Mouse (Mus musculus) MEL (cell line): ENCODE measurements around the gene Sod1. TPM values are rescaled to one million over a fixed set of nuclear protein-coding genes. Genes with fewer than 3 reads are reported as not detected.

Experiments used
- DNase-seq: peaks from one replicate; pipeline ENCODE4 v3.0.0; 2011; ENCODE audit warnings: low read depth, low spot score
- H3K27ac ChIP-seq: 2 replicates; pipeline ENCODE4 v1.5.1; 2012; ENCODE audit warnings: low read depth, mild to moderate bottlenecking, control low read depth, low read length, moderate library complexity; ENCODE audit not compliant: control insufficient read depth
- H3K27me3 ChIP-seq, 2 experiments: fragments of 150-350 bp in 1 of 2; sonication (generic) in 1 of 2; 2 replicates each; pipeline ENCODE4 v1.6.1; 2012; ENCODE audit warnings: low read length in 2 of 2, mild to moderate bottlenecking in 2 of 2, improper control_type of control experiment in 1 of 2, moderate library complexity in 1 of 2; ENCODE audit not compliant: insufficient read depth in 2 of 2, control insufficient read depth in 1 of 2
- H3K36me3 ChIP-seq, 2 experiments: 2 replicates each; pipeline ENCODE4 v1.6.1; 2012 to 2014; ENCODE audit warnings: low read length in 2 of 2, improper control_type of control experiment in 1 of 2, inconsistent platforms in 1 of 2, mild to moderate bottlenecking in 1 of 2; ENCODE audit not compliant: insufficient read depth in 2 of 2, control insufficient read depth in 1 of 2
- H3K4me1 ChIP-seq, 2 experiments: fragments of 150-350 bp in 1 of 2; sonication (generic) in 1 of 2; 2 replicates each; pipeline ENCODE4 v1.6.1; 2012; ENCODE audit warnings: low read length in 2 of 2, improper control_type of control experiment in 1 of 2, mild to moderate bottlenecking in 1 of 2; ENCODE audit not compliant: insufficient read depth in 2 of 2, control insufficient read depth in 1 of 2
- H3K4me3 ChIP-seq, 2 experiments: fragments of 150-350 bp in 1 of 2; sonication (generic) in 1 of 2; 2 replicates each; pipeline ENCODE4 v1.5.1; 2012; ENCODE audit warnings: low read depth in 2 of 2, low read length in 2 of 2, mild to moderate bottlenecking in 2 of 2, moderate library complexity in 2 of 2, control low read depth in 1 of 2, improper control_type of control experiment in 1 of 2; ENCODE audit not compliant: control insufficient read depth in 1 of 2, insufficient read depth in 1 of 2
- H3K79me2 ChIP-seq: 2 replicates; pipeline ENCODE4 v1.6.1; 2012; ENCODE audit warnings: mild to moderate bottlenecking, low read length, moderate library complexity; ENCODE audit not compliant: control insufficient read depth, poor library complexity, insufficient read depth
- H3K9ac ChIP-seq: 2 replicates; pipeline ENCODE4 v1.6.1; 2012; ENCODE audit warnings: low read depth, mild to moderate bottlenecking, control low read depth, low read length, moderate library complexity; ENCODE audit not compliant: control insufficient read depth, poor library complexity, severe bottlenecking
- H3K9me3 ChIP-seq: fragments of 150-350 bp; sonication (generic); replicated peaks from 2 replicates; pipeline ENCODE4 v1.6.1; 2012; ENCODE audit warnings: mild to moderate bottlenecking, low read length, improper control_type of control experiment, moderate library complexity; ENCODE audit not compliant: insufficient read depth
- BHLHE40 ChIP-seq: IDR thresholded peaks from 2 replicates; pipeline ENCODE4 v1.6.1; 2012; ENCODE audit warnings: low read depth, mild to moderate bottlenecking, inconsistent platforms, low read length, improper control_type of control experiment, borderline replicate concordance
- CHD1 ChIP-seq: IDR thresholded peaks from 2 replicates; pipeline ENCODE4 v1.6.1; 2012; ENCODE audit warnings: low read depth, mild to moderate bottlenecking, inconsistent platforms, low read length, improper control_type of control experiment
- CHD2 ChIP-seq: IDR thresholded peaks from 2 replicates; pipeline ENCODE4 v1.6.1; 2011; ENCODE audit warnings: low read length, improper control_type of control experiment
- CTCF ChIP-seq, 3 experiments: IDR thresholded peaks in 2 of 3; conservative IDR thresholded peaks in 1 of 3; 2 replicates each; pipeline ENCODE4 v1.5.1; 2011 to 2012; ENCODE audit warnings: low read length in 3 of 3, low read depth in 2 of 3, mild to moderate bottlenecking in 2 of 3, improper control_type of control experiment in 1 of 3, inconsistent platforms in 1 of 3, mixed read lengths in 1 of 3, moderate library complexity in 1 of 3; ENCODE audit not compliant: control insufficient read depth in 1 of 3, insufficient read depth in 1 of 3, poor library complexity in 1 of 3, severe bottlenecking in 1 of 3
- E2F4 ChIP-seq: IDR thresholded peaks from 2 replicates; pipeline ENCODE4 v1.6.1; 2011; ENCODE audit warnings: low read depth, low read length, improper control_type of control experiment, borderline replicate concordance
- GATA1 ChIP-seq: IDR thresholded peaks from 2 replicates; pipeline ENCODE4 v1.6.1; 2011; ENCODE audit warnings: low read depth, low read length, improper control_type of control experiment
- MAFK ChIP-seq: IDR thresholded peaks from 2 replicates; pipeline ENCODE4 v1.6.1; 2011; ENCODE audit warnings: low read depth, mild to moderate bottlenecking, low read length, improper control_type of control experiment, borderline replicate concordance
- MAZ ChIP-seq: IDR thresholded peaks from 2 replicates; pipeline ENCODE4 v1.6.1; 2012; ENCODE audit warnings: low read depth, mild to moderate bottlenecking, inconsistent platforms, low read length, improper control_type of control experiment
- MXI1 ChIP-seq: IDR thresholded peaks from 2 replicates; pipeline ENCODE4 v1.6.1; 2011; ENCODE audit warnings: mild to moderate bottlenecking, low read depth, low read length, improper control_type of control experiment
- NELFE ChIP-seq: IDR thresholded peaks from 2 replicates; pipeline ENCODE4 v1.6.1; 2011; ENCODE audit warnings: low read depth, low read length, improper control_type of control experiment
- POLR2A ChIP-seq, 2 experiments: IDR thresholded peaks; 2 replicates each; pipeline ENCODE4 v1.6.1; 2011 to 2012; ENCODE audit warnings: low read length in 2 of 2, mild to moderate bottlenecking in 2 of 2, control low read depth in 1 of 2, improper control_type of control experiment in 1 of 2, low read depth in 1 of 2, moderate library complexity in 1 of 2; ENCODE audit not compliant: control insufficient read depth in 1 of 2, insufficient read depth in 1 of 2, poor library complexity in 1 of 2
- POLR2AphosphoS2 ChIP-seq: IDR thresholded peaks from 2 replicates; pipeline ENCODE4 v1.6.1; 2011; ENCODE audit warnings: low read length, improper control_type of control experiment
- SIN3A ChIP-seq: IDR thresholded peaks from 2 replicates; pipeline ENCODE4 v1.6.1; 2012; ENCODE audit warnings: low read length, improper control_type of control experiment, inconsistent platforms
- SMC3 ChIP-seq: IDR thresholded peaks from 2 replicates; pipeline ENCODE4 v1.6.1; 2011; ENCODE audit warnings: low read depth, low read length, improper control_type of control experiment
- ZC3H11A ChIP-seq: IDR thresholded peaks from 2 replicates; pipeline ENCODE4 v1.6.1; 2012; ENCODE audit warnings: low read depth, mild to moderate bottlenecking, inconsistent platforms, low read length, improper control_type of control experiment
- ZMIZ1 ChIP-seq: IDR thresholded peaks from 2 replicates; pipeline ENCODE4 v1.6.1; 2012; ENCODE audit warnings: low read depth, mild to moderate bottlenecking, inconsistent platforms, low read length, improper control_type of control experiment, moderate library complexity
- polyA plus RNA-seq, 2 experiments: library from polyadenylated mRNA; stranded (reverse) in 1 of 2; unstranded in 1 of 2; fragments of >175 nt in 1 of 2; fragments of >200 nt in 1 of 2; gene quantifications; 2 replicates each; pipeline versions ENCODE4 v1.2.1 to v1.2.4; 2012; ENCODE audit warnings: low replicate concordance in 2 of 2, low read depth in 1 of 2; ENCODE audit not compliant: insufficient read length in 2 of 2, insufficient read depth in 1 of 2, missing spikeins in 1 of 2
- total RNA-seq: library from RNA; depleted of rRNA; stranded (reverse); fragments of 300-350 nt; gene quantifications from 2 replicates; pipeline ENCODE4 v1.2.3, GENCODE M21; 2012

Sod1 gene
- total and polyA plus RNA-seq, 3 experiments = 380 to 1,094 (median 474) TPM

DNA sequence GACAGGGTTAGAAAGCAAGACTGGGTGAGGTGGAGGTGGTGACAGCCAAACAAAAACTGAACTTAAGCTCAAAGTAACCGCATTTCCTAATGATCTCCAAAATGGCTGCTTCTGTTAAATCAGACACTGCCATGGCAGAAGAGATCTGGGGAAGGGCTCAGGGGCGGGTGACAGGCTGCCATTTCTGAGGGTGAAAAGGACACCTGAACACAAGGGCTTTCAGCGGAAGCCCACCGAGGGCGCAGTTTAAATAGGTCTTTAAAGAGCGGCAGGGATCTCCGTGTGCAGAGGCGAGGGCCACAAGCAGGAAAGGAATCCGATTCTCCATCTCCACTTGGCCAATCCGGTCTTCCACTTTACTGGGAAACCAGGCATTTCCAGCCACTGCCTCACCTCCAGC, 13.1 kb downstream of the Sod1 start:
- Histone ChIP-seq H3K9ac (no peak overlapping the region), H3K79me2 (no peaks in the 10 kb centered on the region), H3K27ac (no peak overlapping the region), H3K4me1 (no peaks in the 10 kb centered on the region), H3K4me3 (no peak overlapping the region), H3K36me3 (peaks cover 0 to 11% of the 10 kb centered on the region in 2 experiments; a peak in 2 of 4 replicates), H3K9me3 (no peaks in the 10 kb centered on the region), H3K27me3 (no peaks in the 10 kb centered on the region)
- DNase-seq = no peak
- TF ChIP-seq E2F4 = no peak
- no peak for TF ChIP-seq POLR2AphosphoS2
- TF ChIP-seq BHLHE40 = no peak
- no peak for TF ChIP-seq NELFE
- no peak for TF ChIP-seq ZMIZ1
- TF ChIP-seq POLR2A (IDR thresholded peaks at IDR 0.05; ENCODE audit: control insufficient read depth in 1 of 2, insufficient read depth in 1 of 2, low read depth in 1 of 2, low read length in 2 of 2, poor library complexity in 1 of 2) = no peak
- TF ChIP-seq MAFK = no peak
- TF ChIP-seq SIN3A = no peak
- TF ChIP-seq SMC3 = no peak
- no peak for TF ChIP-seq CHD1
- TF ChIP-seq CHD2 = no peak
- TF ChIP-seq MXI1 = no peak
- TF ChIP-seq GATA1 = no peak
- TF ChIP-seq ZC3H11A = no peak

DNA sequence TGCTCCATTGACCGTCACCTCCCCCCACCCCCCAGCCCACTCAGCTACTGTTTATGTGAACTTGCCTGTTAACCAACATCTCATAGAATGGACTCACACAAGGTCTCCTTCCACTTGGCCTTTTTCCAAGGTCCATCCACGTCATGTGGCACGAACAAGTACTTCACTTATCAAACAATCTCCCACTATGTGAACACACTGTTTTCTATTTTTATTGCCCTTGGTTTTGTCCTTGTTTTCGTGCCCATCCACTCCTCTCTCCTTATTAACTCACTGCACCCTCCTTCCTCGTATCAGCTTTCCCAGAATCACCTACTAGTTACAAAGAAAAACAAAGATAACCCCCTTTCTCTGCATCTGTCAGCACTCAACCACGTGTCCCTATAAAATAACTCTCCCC, 14.1 kb downstream of the Sod1 start:
- Histone ChIP-seq H3K9me3 (no peaks in the 10 kb centered on the region), H3K4me1 (no peaks in the 10 kb centered on the region), H3K27me3 (no peaks in the 10 kb centered on the region), H3K9ac (no peak overlapping the region), H3K27ac (no peak overlapping the region), H3K36me3 (peaks cover 0 to 9% of the 10 kb centered on the region in 2 experiments; a peak in 2 of 4 replicates), H3K79me2 (no peaks in the 10 kb centered on the region), H3K4me3 (no peak overlapping the region)
- TF ChIP-seq MAZ (no peak), POLR2AphosphoS2 (0 out of 2 replicates have a peak, but pooled peaks have one; percentile 14)
- DNase-seq = no peak

DNA sequence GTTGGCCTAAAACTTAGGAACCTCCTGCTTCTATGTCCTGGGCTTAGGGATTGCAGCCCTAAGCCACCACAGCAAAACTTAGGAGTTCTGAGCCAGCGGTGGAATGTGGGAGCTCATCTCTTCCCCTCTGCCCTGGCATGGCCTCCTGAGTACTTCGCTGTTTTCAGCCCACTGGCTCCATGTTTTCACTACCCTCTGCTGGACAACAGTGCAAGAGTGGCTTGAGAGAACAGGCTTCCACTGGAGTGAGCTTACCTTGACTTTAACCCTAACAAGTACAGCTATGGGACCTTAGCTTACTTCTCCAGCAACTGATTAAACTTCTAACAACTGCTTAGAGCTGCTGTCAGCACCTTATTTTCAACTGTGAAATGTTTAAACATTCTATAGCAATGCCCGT, 14.6 kb downstream of the Sod1 start:
- Histone ChIP-seq H3K4me1 (no peaks in the 10 kb centered on the region), H3K27ac (no peak overlapping the region), H3K79me2 (no peaks in the 10 kb centered on the region), H3K9me3 (no peaks in the 10 kb centered on the region), H3K4me3 (no peak overlapping the region), H3K9ac (no peak overlapping the region), H3K27me3 (no peaks in the 10 kb centered on the region), H3K36me3 (peaks cover 0 to 11% of the 10 kb centered on the region in 2 experiments; a peak in 2 of 4 replicates)
- no peak for DNase-seq
- TF ChIP-seq CTCF (IDR thresholded peaks at IDR 0.05 in 2 of 3, conservative IDR thresholded peaks at IDR 0.05 in 1 of 3; ENCODE audit: control insufficient read depth in 1 of 3, insufficient read depth in 1 of 3, low read depth in 2 of 3, low read length in 3 of 3, poor library complexity in 1 of 3, severe bottlenecking in 1 of 3) = no peak
- TF ChIP-seq POLR2AphosphoS2 = 0 out of 2 replicates have a peak, but pooled peaks have one; percentile 11
- TF ChIP-seq, all 39 proteins: peak for 1
